Comparison of ENCODE assay signal across 13 mouse cellular contexts in the genomic region with DNA sequence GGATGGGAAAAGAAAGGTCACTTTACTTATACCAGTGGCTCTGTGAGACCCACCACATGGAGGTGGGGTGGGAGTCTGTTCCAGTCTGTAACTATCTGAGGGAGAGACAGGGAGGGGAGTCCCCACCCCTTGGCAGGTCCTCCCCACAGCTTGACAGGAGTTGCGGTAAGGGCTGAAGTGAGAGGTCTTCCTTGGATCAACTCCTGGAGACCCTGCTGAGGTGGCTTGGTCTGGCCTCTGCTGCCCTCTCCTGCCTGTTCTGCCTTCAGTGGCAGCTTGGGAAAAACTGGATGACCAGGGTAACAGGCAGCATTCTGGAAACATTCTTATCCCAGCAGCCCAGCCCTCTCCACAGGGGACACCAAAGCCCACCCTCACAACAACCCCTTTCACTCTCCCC. TPM values are rescaled to one million over a fixed set of nuclear protein-coding genes. Genes with fewer than 3 reads are reported as not detected.
DNase-seq lines count a peak whose midpoint lies in the region; ATAC-seq and TF ChIP-seq lines count a peak whose summit lies in the region.
"Had no signal": no experiment of that assay in that cellular context is flagged by ENCODE, and none has a peak within 500 bp of the region (broad histone marks: within the 10 kb centered on the region; RNA-seq: fewer than 3 reads in every experiment).

No protein-coding gene starts in this region.

- no peaks in the 10 kb centered on the region for H3K36me3 ChIP-seq in heart, embryonic 12.5 days
- H3K36me3 ChIP-seq in limb, embryonic 10.5 days: no peaks in the 10 kb centered on the region
- H3K36me3 ChIP-seq: hindbrain, embryonic 13.5 days; limb, embryonic 15.5 days had no signal

- peaks cover 3% of the 10 kb centered on the region; the same call in 1 of the 2 replicates for H3K4me1 ChIP-seq in heart, embryonic 12.5 days (replicated peaks)
- peaks cover 13% of the 10 kb centered on the region; the same call in 1 of the 2 replicates for H3K4me1 ChIP-seq in lung, adult 2 months (ENCODE audit: control insufficient read depth, insufficient read depth, low read length)
- H3K4me1 ChIP-seq in limb, embryonic 10.5 days: peaks cover 33% of the 10 kb centered on the region
- H3K4me1 ChIP-seq: forebrain, embryonic 13.5 days; hindbrain, embryonic 13.5 days had no signal

- H3K4me2 ChIP-seq in heart, embryonic 12.5 days: no peak overlapping the region
- H3K4me2 ChIP-seq: forebrain, embryonic 13.5 days; hindbrain, embryonic 13.5 days; limb, embryonic 15.5 days had no signal

- no peak overlapping the region for H3K9ac ChIP-seq in heart, embryonic 12.5 days
- H3K9ac ChIP-seq: forebrain, embryonic 13.5 days; hindbrain, embryonic 13.5 days; limb, embryonic 15.5 days had no signal

- H3K9me3 ChIP-seq in heart, embryonic 12.5 days (replicated peaks): no peaks in the 10 kb centered on the region
- H3K9me3 ChIP-seq in limb, embryonic 10.5 days (replicated peaks): no peaks in the 10 kb centered on the region
- H3K9me3 ChIP-seq: forebrain, embryonic 13.5 days; hindbrain, embryonic 13.5 days; limb, embryonic 15.5 days had no signal

- 0 out of 2 replicates have a peak, but pooled peaks have one; percentile 16 for ATAC-seq in heart, embryonic 12.5 days (ENCODE audit: insufficient number of reproducible peaks, low FRiP score)
- ATAC-seq: forebrain, embryonic 13.5 days had no signal

- H3K27me3 ChIP-seq in heart, embryonic 12.5 days (replicated peaks): peaks cover 91% of the 10 kb centered on the region
- peaks cover 88% of the 10 kb centered on the region for H3K27me3 ChIP-seq in limb, embryonic 10.5 days (ENCODE audit: low read depth, poor library complexity, severe bottlenecking)

- peak; percentile 45; the same call in 1 of the 2 replicates for TF ChIP-seq CTCF in lung, adult 2 months (IDR thresholded peaks at IDR 0.05; ENCODE audit: insufficient read depth, low read length)

- H3K27ac ChIP-seq in heart, embryonic 12.5 days (ENCODE audit: poor library complexity, severe bottlenecking): no peak overlapping the region
- H3K27ac ChIP-seq in limb, embryonic 10.5 days: no peak overlapping the region
- H3K27ac ChIP-seq: forebrain, embryonic 13.5 days; hindbrain, embryonic 13.5 days; limb, embryonic 15.5 days had no signal

- no peak overlapping the region for H3K4me3 ChIP-seq in heart, embryonic 12.5 days
- H3K4me3 ChIP-seq in lung, adult 2 months (replicated peaks; ENCODE audit: extremely low read depth, low read depth, low read length): peak overlapping the region; percentile 7
- H3K4me3 ChIP-seq in limb, embryonic 10.5 days: no peak overlapping the region
- H3K4me3 ChIP-seq: forebrain, embryonic 13.5 days; hindbrain, embryonic 13.5 days; limb, embryonic 15.5 days had no signal

- DNase-seq in heart, postnatal 25 days (ENCODE audit: low spot score): no peak
- peak; percentile 20 for DNase-seq in lung, adult 2 months
- no peak for DNase-seq in lung, postnatal 25 days (ENCODE audit: low spot score)
- DNase-seq in NIH3T3 (ENCODE audit: low read depth): peak; percentile 60
- DNase-seq in limb, embryonic 10.5 days (ENCODE audit: low spot score): peak; percentile 57
- DNase-seq in adrenal gland, postnatal 25 days: no peak
- DNase-seq in thymus, postnatal 36 days: no peak
- DNase-seq: cerebellum, postnatal 25 days had no signal

- intact Hi-C loops in heart, postnatal 25 days (cut with DNase I): loop anchor here (5.0 kb wide), 1 partner anchor 408 kb away; no protein-coding TSS in a partner anchor

- WGBS in heart, embryonic 12.5 days: 0% methylated on average over 1 of the region's 1 CpGs
- 0% methylated on average over 1 of the region's 1 CpGs for WGBS in lung, adult 2 months
- WGBS in limb, embryonic 10.5 days: 9% methylated on average over 1 of the region's 1 CpGs

- TF ChIP-seq POLR2A in lung, adult 2 months (IDR thresholded peaks at IDR 0.05; ENCODE audit: borderline replicate concordance, extremely low read depth, low read depth, low read length): peak; percentile 23; the same call in 1 of the 2 replicates

RNA-seq across cellular contexts. Expression of gene Foxf1, which starts 6.5 kb away (rescaled TPM):
- 0.68 and 3.7 TPM in 2 replicates for polyA plus RNA-seq in heart, embryonic 12.5 days (2016; fragmentation: Nextera tagmentation; extraction: Ambion mirVana)
- under 1 TPM in 1 of 2 experiments, not detected in 1; 0.20 TPM for total RNA-seq in heart, postnatal 25 days (2021)
- 194 and 406 TPM in 2 replicates for polyA plus RNA-seq in lung, adult 2 months (2012; rRNA removed)
- polyA plus RNA-seq in limb, embryonic 10.5 days (2016; fragmentation: Nextera tagmentation; extraction: Ambion mirVana): 0.48 and 4.4 TPM in 2 replicates
- total RNA-seq in adrenal gland, postnatal 25 days (2021): 0.43 and 0.52 TPM in 2 replicates
- total RNA-seq: monocyte, adult 5-6 weeks had no signal

RNA-seq across cellular contexts. Expression of gene Mthfsd, which starts 17.5 kb away (rescaled TPM):
- polyA plus RNA-seq in heart, embryonic 12.5 days (2016; fragmentation: Nextera tagmentation; extraction: Ambion mirVana): 45.2 and 45.8 TPM in 2 replicates
- 10 to 100 TPM; 13.2 to 14.2 TPM for total RNA-seq in heart, postnatal 25 days (2021)
- polyA plus RNA-seq in lung, adult 2 months (2012; rRNA removed): 44.7 and 51.6 TPM in 2 replicates
- polyA plus RNA-seq in limb, embryonic 10.5 days (2016; fragmentation: Nextera tagmentation; extraction: Ambion mirVana): 58.5 and 67.6 TPM in 2 replicates
- total RNA-seq in adrenal gland, postnatal 25 days (2021): 31.1 and 44.8 TPM in 2 replicates

RNA-seq across cellular contexts. Expression of gene Foxc2, which starts 25.3 kb away (rescaled TPM):
- polyA plus RNA-seq in heart, embryonic 12.5 days (2016; fragmentation: Nextera tagmentation; extraction: Ambion mirVana): 20.7 and 20.8 TPM in 2 replicates
- 1 to 10 TPM; 2.0 to 2.2 TPM for total RNA-seq in heart, postnatal 25 days (2021)
- polyA plus RNA-seq in lung, adult 2 months (2012; rRNA removed): 1.4 and 1.6 TPM in 2 replicates
- polyA plus RNA-seq in limb, embryonic 10.5 days (2016; fragmentation: Nextera tagmentation; extraction: Ambion mirVana): 2.3 and 3.3 TPM in 2 replicates
- total RNA-seq in adrenal gland, postnatal 25 days (2021): 2.7 and 3.6 TPM in 2 replicates
- total RNA-seq: monocyte, adult 5-6 weeks had no signal

RNA-seq across cellular contexts. Expression of gene Foxl1, which starts 37.0 kb away (rescaled TPM):
- polyA plus RNA-seq in heart, embryonic 12.5 days (2016; fragmentation: Nextera tagmentation; extraction: Ambion mirVana): 0.78 and 1.2 TPM in 2 replicates
- total RNA-seq in heart, postnatal 25 days (2021): under 1 TPM in 1 of 2 experiments, not detected in 1; 0.16 TPM
- 2.5 and 3.0 TPM in 2 replicates for polyA plus RNA-seq in lung, adult 2 months (2012; rRNA removed)
- 0.13 and 0.15 TPM in 2 replicates for polyA plus RNA-seq in limb, embryonic 10.5 days (2016; fragmentation: Nextera tagmentation; extraction: Ambion mirVana)
- 0.27 and 0.33 TPM in 2 replicates for total RNA-seq in adrenal gland, postnatal 25 days (2021)

Comparison
In these comparisons a context has a peak if more than half of its experiments do, and no peak if none do; other contexts are left out.
1. DNase-seq: peak in lung, adult 2 months (single experiment), NIH3T3 (single experiment) and limb, embryonic 10.5 days (single experiment); none in heart, postnatal 25 days (single experiment), lung, postnatal 25 days (single experiment), adrenal gland, postnatal 25 days (single experiment) and thymus, postnatal 36 days (0 of 2).
2. RNA of gene Foxf1, which starts 6.5 kb away (polyA plus RNA-seq): 194 to 406 TPM in lung, adult 2 months; 0.68 to 3.7 TPM in heart, embryonic 12.5 days and 0.48 to 4.4 TPM in limb, embryonic 10.5 days; every median in the first group is over 10 times any median in the second.